Mouse (Mus musculus) heart, postnatal 36 days (tissue): ENCODE data around the gene A030014E15Rik. TPM values are rescaled to one million over a fixed set of nuclear protein-coding genes. Genes with fewer than 3 reads are reported as not detected.

Experiments used
- DNase-seq, 2 experiments: peaks; one replicate each; pipeline ENCODE4 v3.0.0; 2021 to 2022
- intact Hi-C: fragments of 180-260 bp; cut with DNase I; formaldehyde crosslinking; loops from one replicate; pipeline ENCODE4 v1.15.1; 2025
- total RNA-seq, 2 experiments: library from RNA; stranded (reverse); gene quantifications; 2 replicates each; pipeline ENCODE4 v1.2.3; 2021

Gene A030014E15Rik
- total RNA-seq, 2 experiments from 2014 or later, result not detected

DNA sequence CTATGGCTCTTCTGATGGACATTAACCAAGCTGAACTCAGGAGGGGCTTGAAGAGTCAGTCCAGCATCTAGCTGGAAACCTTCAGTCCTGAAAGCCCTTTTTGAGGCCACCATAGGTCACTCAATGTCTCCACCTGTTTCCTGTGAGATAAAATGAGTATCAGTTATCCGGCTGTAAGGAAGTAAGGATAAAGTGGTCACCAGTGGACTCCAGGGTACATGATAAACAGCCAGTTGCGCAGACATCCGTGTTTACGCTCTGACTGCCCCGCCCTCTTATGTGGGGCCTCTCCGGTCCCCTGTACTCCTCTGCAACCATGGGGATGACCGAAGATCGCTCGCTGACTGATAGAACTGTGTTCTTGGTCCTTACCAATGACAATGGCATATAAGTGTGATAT lies 49.6 kb downstream of the A030014E15Rik start:
- intact Hi-C loops, result loop anchor here (5.0 kb wide), 1 partner anchor 137 kb away; the partner anchor contains the start of gene Agfg1
- no peak for DNase-seq

Other genes starting within 250 kb of the A030014E15Rik start
- gene Mff, start 200.0 kb upstream of the A030014E15Rik start, total RNA-seq, result 100 to 1,000 TPM; 172 to 180 TPM
- not detected for gene Tm4sf20, start 156.5 kb upstream of the A030014E15Rik start, total RNA-seq
- gene Gm47791, start 153.7 kb upstream of the A030014E15Rik start, total RNA-seq, result not detected
- 10 to 100 TPM; 29.7 to 29.8 TPM for gene Agfg1, start 85.4 kb upstream of the A030014E15Rik start, total RNA-seq
- under 1 TPM in 1 of 2 experiments, not detected in 1; 0.35 TPM for gene A030005L19Rik, start 11.6 kb upstream of the A030014E15Rik start, total RNA-seq
- gene Gm6217, start 6.5 kb downstream of the A030014E15Rik start, total RNA-seq, result not detected
- not detected for gene A030003K21Rik, start 18.5 kb downstream of the A030014E15Rik start, total RNA-seq
- not detected for gene Gm7544, start 31.1 kb downstream of the A030014E15Rik start, total RNA-seq
- gene Gm47955, start 35.4 kb downstream of the A030014E15Rik start, total RNA-seq, result not detected
- not detected for gene Gm47959, start 75.6 kb downstream of the A030014E15Rik start, total RNA-seq
- gene Slc19a3, start 113.5 kb downstream of the A030014E15Rik start, total RNA-seq, result under 1 TPM; 0.43 to 0.67 TPM
- not detected for gene Krtap28-10, start 117.6 kb downstream of the A030014E15Rik start, total RNA-seq
- gene Gm47969, start 120.0 kb downstream of the A030014E15Rik start, total RNA-seq, result not detected
- gene A030005K14Rik, start 134.5 kb downstream of the A030014E15Rik start, total RNA-seq, result not detected
- gene Krtap28-13, start 136.0 kb downstream of the A030014E15Rik start, total RNA-seq, result not detected
- not detected for gene Ccl20, start 191.8 kb downstream of the A030014E15Rik start, total RNA-seq
- not detected for gene Daw1, start 234.8 kb downstream of the A030014E15Rik start, total RNA-seq